Mouse (Mus musculus) spleen, adult 2 months (tissue): ENCODE data around the gene Porcn.

Experiments used
- CTCF ChIP-seq: fragments of 200-500 bp; IDR thresholded peaks from 2 replicates; pipeline ENCODE4 v1.5.1; 2011; ENCODE audit warnings: mild to moderate bottlenecking, inconsistent platforms; ENCODE audit not compliant: insufficient read depth, insufficient read length, insufficient replicate concordance; ENCODE audit errors: extremely low read depth
- POLR2A ChIP-seq: fragments of 200-500 bp; IDR thresholded peaks from 2 replicates; pipeline ENCODE4 v1.6.1; 2011; ENCODE audit warnings: low read depth, low read length, inconsistent platforms

DNA sequence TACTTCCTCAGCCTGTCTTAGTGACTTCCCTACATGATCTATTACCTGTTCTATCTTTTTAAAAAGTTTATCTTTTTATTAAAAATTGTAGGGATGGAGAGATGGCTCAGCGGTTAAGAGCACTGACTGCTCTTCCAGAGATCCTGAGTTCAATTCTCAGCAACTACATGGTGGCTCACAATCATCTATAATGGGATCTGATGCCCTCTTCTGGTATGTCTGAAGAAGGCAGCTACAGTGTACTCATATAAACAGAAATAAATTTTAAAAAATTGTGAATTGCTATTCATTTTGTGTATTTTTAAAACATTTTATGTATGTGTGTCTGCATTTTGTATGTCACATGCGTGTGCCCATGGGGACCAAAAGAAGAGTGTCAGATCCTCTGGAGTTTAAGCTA, 41.4 kb upstream of the Porcn start:
- no peak for TF ChIP-seq POLR2A
- TF ChIP-seq CTCF: no peak
